Mouse (Mus musculus) kidney, postnatal 0 days (tissue): ENCODE measurements at regions not wholly inside any gene's neighbourhood (a gene's known extent, or its start where the extent isn't known, plus 50 kb on each side); places are given as distances from the start of the nearest gene placed in this dataset.

Experiments
- ATAC-seq: fragments of 200-750 bp; cut with Nextera tagmentation; replicated peaks from 2 replicates; pipeline ENCODE4 v1.8.0; 2017; ENCODE audit warnings: low read depth, moderate number of reproducible peaks, moderate TSS enrichment, moderate library complexity; ENCODE audit not compliant: low FRiP score
- DNase-seq: peaks from one replicate; pipeline ENCODE4 v3.0.0-alpha.2; 2016; ENCODE audit warnings: low spot score
- H3K27ac ChIP-seq: fragments of 300-500 bp; sonication (generic); 2 replicates; pipeline ENCODE4 v1.5.1; 2014; ENCODE audit warnings: mild to moderate bottlenecking
- H3K27me3 ChIP-seq: fragments of 300-500 bp; sonication (generic); 2 replicates; pipeline ENCODE4 v1.6.1; 2014; ENCODE audit warnings: low read length, mixed read lengths; ENCODE audit not compliant: insufficient read depth
- H3K36me3 ChIP-seq: fragments of 300-500 bp; sonication (generic); 2 replicates; pipeline ENCODE4 v1.6.1; 2014; ENCODE audit warnings: low read length, mixed read lengths; ENCODE audit not compliant: insufficient read depth
- H3K4me1 ChIP-seq: fragments of 300-500 bp; sonication (generic); replicated peaks from 2 replicates; pipeline ENCODE4 v1.6.1; 2014; ENCODE audit warnings: antibody characterized with exemption, low read length, mixed read lengths; ENCODE audit not compliant: insufficient read depth
- H3K4me2 ChIP-seq: fragments of 300-500 bp; sonication (generic); 2 replicates; pipeline ENCODE4 v1.6.1; 2014; ENCODE audit warnings: mild to moderate bottlenecking, low read length, moderate library complexity, mixed read lengths
- H3K4me3 ChIP-seq: fragments of 300-500 bp; sonication (generic); replicated peaks from 2 replicates; pipeline ENCODE4 v1.5.1; 2014; ENCODE audit warnings: low read depth, low read length
- H3K9ac ChIP-seq: fragments of 300-500 bp; sonication (generic); 2 replicates; pipeline ENCODE4 v1.6.1; 2014; ENCODE audit warnings: low read depth, low read length
- H3K9me3 ChIP-seq: fragments of 300-500 bp; sonication (generic); replicated peaks from 2 replicates; pipeline ENCODE4 v1.6.1; 2016; ENCODE audit warnings: low read length, inconsistent platforms, mixed read lengths
- CTCF ChIP-seq: IDR thresholded peaks from 2 replicates; pipeline ENCODE4 v1.5.1; 2016; ENCODE audit warnings: antibody characterized with exemption, low read depth, mild to moderate bottlenecking, moderate library complexity
- WGBS: fragments of 180-500 bp; shearing (Covaris S2); extraction: QIAGEN DNeasy Blood & Tissue Kit; methylation state at CpG from one replicate; pipeline ENCODE4 v1.1.7; 2014; 5-methylcytosine and 5-hydroxymethylcytosine counted together

GRCm38 (mm10) chr19:14388539-14388938, 209.3 kb downstream of the Tle4 start:
- DNase-seq (no peak), ATAC-seq (no peak)
- H3K4me1 ChIP-seq: no peaks in the 10 kb centered on the region
- WGBS: 54% methylated on average over 4 of the region's 4 CpGs
- H3K36me3 ChIP-seq: no peaks in the 10 kb centered on the region
- no peak overlapping the region for H3K4me2 ChIP-seq
- no peak overlapping the region for H3K4me3 ChIP-seq
- TF ChIP-seq CTCF: peak; percentile 20; the same call in 1 of the 2 replicates
- H3K9me3 ChIP-seq: no peaks in the 10 kb centered on the region
- no peaks in the 10 kb centered on the region for H3K27me3 ChIP-seq
- no peak overlapping the region for H3K9ac ChIP-seq
- H3K27ac ChIP-seq: no peak overlapping the region

DNA sequence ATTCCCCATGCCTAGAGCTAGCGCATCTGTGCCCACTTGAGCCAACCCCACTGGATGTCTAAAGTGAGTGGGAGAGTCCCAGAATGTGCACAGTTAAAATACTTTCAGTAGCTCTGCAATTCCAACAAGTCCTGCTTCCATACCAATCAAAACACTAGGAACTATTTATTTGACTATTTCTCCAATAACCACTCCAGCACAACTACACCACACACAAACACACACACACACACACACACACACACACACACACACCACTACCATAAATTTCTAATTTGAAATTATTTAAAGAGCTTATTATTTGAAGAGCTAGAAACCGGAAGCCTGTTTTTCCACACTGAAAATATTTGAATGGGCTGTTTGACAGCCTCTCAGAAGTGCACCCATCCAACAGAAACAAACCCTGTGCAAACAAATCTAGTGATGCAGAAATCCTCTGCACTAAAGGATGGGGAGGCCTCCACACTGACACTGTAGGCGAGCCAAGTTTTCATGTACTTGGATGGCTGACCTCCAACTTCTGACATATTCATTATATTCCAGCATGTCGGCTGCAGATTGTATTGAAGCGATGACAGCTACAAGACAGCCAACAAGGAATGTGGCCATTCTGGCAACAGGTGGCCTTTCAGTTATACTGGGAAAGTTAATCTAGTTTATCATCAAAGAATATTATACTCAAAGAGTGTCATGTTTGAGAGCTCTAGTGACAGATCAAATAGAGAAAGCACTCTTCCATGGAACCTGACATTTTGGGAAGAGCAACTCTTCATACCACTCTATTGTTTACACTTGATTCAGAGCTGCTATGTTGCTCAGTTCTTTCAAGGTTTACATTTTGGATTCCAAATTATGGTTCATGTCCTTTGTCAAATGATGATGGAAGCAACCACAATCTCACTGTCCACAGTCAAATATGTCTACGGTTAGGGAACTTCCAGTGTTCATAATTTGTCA, 207.7 kb downstream of the Tle4 start:
- WGBS: 52% methylated on average over 6 of the region's 6 CpGs
- no peak overlapping the region for H3K4me3 ChIP-seq
- H3K27ac ChIP-seq: no peak overlapping the region
- no peak for TF ChIP-seq CTCF
- no peak overlapping the region for H3K4me2 ChIP-seq
- DNase-seq (peak; percentile 68), ATAC-seq (no peak)
- no peaks in the 10 kb centered on the region for H3K9me3 ChIP-seq
- H3K36me3 ChIP-seq: no peaks in the 10 kb centered on the region
- H3K4me1 ChIP-seq: no peaks in the 10 kb centered on the region
- H3K27me3 ChIP-seq: no peaks in the 10 kb centered on the region
- no peak overlapping the region for H3K9ac ChIP-seq

DNA sequence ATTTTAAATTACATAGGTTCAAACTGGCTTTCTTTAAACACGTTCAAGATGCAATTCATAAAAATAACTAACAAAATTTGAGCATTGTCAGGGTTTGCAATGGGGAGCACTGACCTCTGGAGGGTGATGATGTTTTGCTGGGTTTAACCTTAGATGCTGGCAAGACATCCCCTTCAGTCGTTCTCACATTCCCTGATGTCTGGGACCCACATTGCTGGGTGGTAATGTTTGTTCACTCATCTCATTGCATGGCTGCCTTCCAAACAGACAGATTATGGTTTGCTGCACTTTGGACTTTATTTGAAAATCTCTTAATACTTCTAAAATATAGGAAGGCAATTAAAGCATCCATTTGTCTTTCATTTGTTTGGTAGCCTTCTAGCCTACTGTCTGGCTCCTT, 206.9 kb downstream of the Tle4 start:
- Histone ChIP-seq H3K36me3 (no peaks in the 10 kb centered on the region), H3K27ac (no peak overlapping the region), H3K4me1 (no peaks in the 10 kb centered on the region), H3K4me3 (no peak overlapping the region), H3K9ac (no peak overlapping the region), H3K27me3 (no peaks in the 10 kb centered on the region), H3K9me3 (no peaks in the 10 kb centered on the region), H3K4me2 (no peak overlapping the region)
- no peak for ATAC-seq
- WGBS: 45% methylated on average over 2 of the region's 2 CpGs
- no peak for TF ChIP-seq CTCF
- no peak for DNase-seq
